Mouse (Mus musculus) forebrain, embryonic 16.5 days (tissue): ENCODE measurements around the gene Ntan1. TPM values are rescaled to one million over a fixed set of nuclear protein-coding genes. Genes with fewer than 3 reads are reported as not detected.
A peak's percentile ranks its signal among the peaks of the same experiment; 100 is the strongest.
"Not testable (repeated sequence)": the region's sequence is repeated elsewhere in the genome, so short reads cannot be mapped to it uniquely, and the experiment has no call there.

ENCODE experiments used
- ATAC-seq: fragments of 200-750 bp; cut with Nextera tagmentation; 2 replicates; pipeline ENCODE4 v1.8.0; 2017; ENCODE audit warnings: mild to moderate bottlenecking, moderate library complexity
- H3K27ac ChIP-seq: fragments of 300-500 bp; sonication (generic); 2 replicates; pipeline ENCODE4 v1.5.1; 2014; ENCODE audit warnings: low read length, control low read depth
- H3K27me3 ChIP-seq: fragments of 300-500 bp; sonication (generic); replicated peaks from 2 replicates; pipeline ENCODE4 v1.6.1; 2014; ENCODE audit warnings: low read length; ENCODE audit not compliant: control insufficient read depth, insufficient read depth
- H3K36me3 ChIP-seq: fragments of 300-500 bp; sonication (generic); 2 replicates; pipeline ENCODE4 v1.6.1; 2014; ENCODE audit not compliant: control insufficient read depth, insufficient read depth
- H3K4me1 ChIP-seq: fragments of 300-500 bp; sonication (generic); replicated peaks from 2 replicates; pipeline ENCODE4 v1.6.1; 2014; ENCODE audit warnings: low read length; ENCODE audit not compliant: control insufficient read depth, insufficient read depth
- H3K4me2 ChIP-seq: fragments of 300-500 bp; sonication (generic); 2 replicates; pipeline ENCODE4 v1.6.1; 2014; ENCODE audit warnings: mild to moderate bottlenecking, low read length, control low read depth
- H3K4me3 ChIP-seq: fragments of 300-500 bp; sonication (generic); replicated peaks from 2 replicates; pipeline ENCODE4 v1.5.1; 2014; ENCODE audit warnings: mild to moderate bottlenecking, low read length, control low read depth
- H3K9ac ChIP-seq: fragments of 300-500 bp; sonication (generic); replicated peaks from 2 replicates; pipeline ENCODE4 v1.6.1; 2014; ENCODE audit warnings: low read depth, low read length, control low read depth
- H3K9me3 ChIP-seq: fragments of 300-500 bp; sonication (generic); 2 replicates; pipeline ENCODE4 v1.6.1; 2016; ENCODE audit warnings: low read length; ENCODE audit not compliant: control insufficient read depth
- WGBS: fragments of 180-500 bp; shearing (Covaris S2); extraction: QIAGEN DNeasy Blood & Tissue Kit; methylation state at CpG from one replicate; pipeline ENCODE4 v1.1.7; 2014; 5-methylcytosine and 5-hydroxymethylcytosine counted together
- polyA plus RNA-seq: library from polyadenylated mRNA; unstranded; fragments of >200 nt; fragmentation: Nextera tagmentation; extraction: Ambion mirVana; gene quantifications from 2 replicates; pipeline ENCODE4 v1.2.1, GENCODE M21; 2015

Ntan1 gene
- 208 and 219 TPM in 2 replicates for polyA plus RNA-seq

GRCm38 (mm10) chr16:13818560-13819393, at the start of gene Ntan1:
Ntan1 (plus strand) TSS chr16:13818845.
- peaks cover 9% of the 10 kb centered on the region; the same call in 1 of the 2 replicates for H3K36me3 ChIP-seq
- peak; percentile 95 for ATAC-seq
- H3K4me3 ChIP-seq = peak within 1 kb of the TSS; percentile 78
- peak within 1 kb of the TSS; percentile 96 for H3K27ac ChIP-seq
- under 1% methylated on average over 58 of the region's 58 CpGs for WGBS
- peak within 1 kb of the TSS; percentile 78 for H3K4me2 ChIP-seq
- H3K27me3 ChIP-seq = no peaks in the 10 kb centered on the region
- H3K9ac ChIP-seq = peak within 1 kb of the TSS; percentile 81
- H3K4me1 ChIP-seq = peaks cover 22% of the 10 kb centered on the region
- no peaks in the 10 kb centered on the region; the same call in 1 of the 2 replicates for H3K9me3 ChIP-seq

- H3K4me2 ChIP-seq, H3K27ac ChIP-seq, ATAC-seq, H3K9ac ChIP-seq, H3K27me3 ChIP-seq, H3K9me3 ChIP-seq, H3K36me3 ChIP-seq, H3K4me1 ChIP-seq, H3K4me3 ChIP-seq: not testable (repeated sequence)
- 77% methylated on average over 4 of the region's 4 CpGs for WGBS
Observed at GRCm38 (mm10) chr16:13771603-13772002, 47.0 kb upstream of the Ntan1 start.

- H3K4me1 ChIP-seq, ATAC-seq, H3K9ac ChIP-seq, H3K9me3 ChIP-seq, H3K36me3 ChIP-seq, H3K4me2 ChIP-seq, H3K27me3 ChIP-seq, H3K27ac ChIP-seq, H3K4me3 ChIP-seq: not testable (repeated sequence)
- 83% methylated on average over 5 of the region's 5 CpGs for WGBS
Observed at GRCm38 (mm10) chr16:13772051-13772450, 46.6 kb upstream of the Ntan1 start.

- not testable (repeated sequence) for H3K4me1 ChIP-seq, H3K36me3 ChIP-seq, H3K27ac ChIP-seq, H3K9ac ChIP-seq, H3K9me3 ChIP-seq, H3K4me3 ChIP-seq, H3K27me3 ChIP-seq, H3K4me2 ChIP-seq, ATAC-seq
- 80% methylated on average over 2 of the region's 2 CpGs for WGBS
Observed at GRCm38 (mm10) chr16:13774011-13774410, 44.6 kb upstream of the Ntan1 start.

GRCm38 (mm10) chr16:13774651-13775050, 44.0 kb upstream of the Ntan1 start:
- not testable (repeated sequence) for H3K4me1 ChIP-seq, H3K36me3 ChIP-seq, H3K4me3 ChIP-seq, H3K27ac ChIP-seq, H3K9ac ChIP-seq, H3K4me2 ChIP-seq, H3K27me3 ChIP-seq, H3K9me3 ChIP-seq, ATAC-seq
- 91% methylated on average over 3 of the region's 3 CpGs for whole genome bisulfite sequencing

- WGBS = under 1% methylated on average over 57 of the region's 57 CpGs
- peak; percentile 99 for ATAC-seq
- Histone ChIP-seq H3K27ac (peak within 1 kb of the TSS; percentile 81), H3K4me1 (peaks cover 15% of the 10 kb centered on the region), H3K27me3 (no peaks in the 10 kb centered on the region), H3K9me3 (no peaks in the 10 kb centered on the region), H3K4me2 (peak within 1 kb of the TSS; percentile 85), H3K4me3 (peak within 1 kb of the TSS; percentile 96), H3K9ac (peak within 1 kb of the TSS; percentile 93), H3K36me3 (peaks cover 7% of the 10 kb centered on the region)
Observed at GRCm38 (mm10) chr16:13780353-13781036, 38.1 kb upstream of the Ntan1 start, which contains the start of gene Rrn3. Rrn3 (plus strand) TSS chr16:13780708.

GRCm38 (mm10) chr16:13781216-13781615, 37.4 kb upstream of the Ntan1 start:
- 37% methylated on average over 8 of the region's 8 CpGs for WGBS
- no peaks in the 10 kb centered on the region for H3K9me3 ChIP-seq
- peak overlapping the region; percentile 85 for H3K4me2 ChIP-seq
- H3K27me3 ChIP-seq = no peaks in the 10 kb centered on the region
- ATAC-seq = no peak
- H3K4me3 ChIP-seq = peak overlapping the region; percentile 96
- peak overlapping the region; percentile 93 for H3K9ac ChIP-seq
- H3K36me3 ChIP-seq = peaks cover 12% of the 10 kb centered on the region
- H3K4me1 ChIP-seq = peaks cover 15% of the 10 kb centered on the region
- no peak overlapping the region for H3K27ac ChIP-seq

GRCm38 (mm10) chr16:13785932-13786331, 32.7 kb upstream of the Ntan1 start:
- Histone ChIP-seq H3K27me3 (no peaks in the 10 kb centered on the region), H3K4me2 (no peak overlapping the region), H3K27ac (no peak overlapping the region), H3K9ac (no peak overlapping the region), H3K4me1 (peaks cover 8% of the 10 kb centered on the region), H3K4me3 (no peak overlapping the region), H3K9me3 (no peaks in the 10 kb centered on the region), H3K36me3 (peaks cover 31% of the 10 kb centered on the region)
- ATAC-seq = no peak
- 84% methylated on average over 3 of the region's 3 CpGs for WGBS

- H3K9ac ChIP-seq, H3K27ac ChIP-seq, H3K4me3 ChIP-seq, H3K9me3 ChIP-seq, ATAC-seq, H3K4me1 ChIP-seq, H3K4me2 ChIP-seq, H3K27me3 ChIP-seq: not testable (repeated sequence)
- WGBS = 100% methylated on average over 2 of the region's 2 CpGs
- peaks cover 58% of the 10 kb centered on the region for H3K36me3 ChIP-seq
Observed at GRCm38 (mm10) chr16:13793441-13793840, 25.2 kb upstream of the Ntan1 start.
